Mouse (Mus musculus) heart, postnatal 0 days (tissue): ENCODE results near the gene Cd101. TPM values are rescaled to one million over a fixed set of nuclear protein-coding genes. Genes with fewer than 3 reads are reported as not detected.
A peak's percentile ranks its signal among the peaks of the same experiment; 100 is the strongest.

Experiments
- ATAC-seq: fragments of 200-750 bp; cut with Nextera tagmentation; 2 replicates; pipeline ENCODE4 v1.8.0; 2017; ENCODE audit warnings: low read depth, moderate number of reproducible peaks, moderate library complexity; ENCODE audit not compliant: insufficient read depth
- DNase-seq: peaks from one replicate; pipeline ENCODE4 v3.0.0-alpha.2; 2016; ENCODE audit warnings: low spot score
- H3K27ac ChIP-seq: fragments of 300-500 bp; sonication (generic); 2 replicates; pipeline ENCODE4 v1.5.1; 2014; ENCODE audit warnings: low read depth, mild to moderate bottlenecking
- H3K27me3 ChIP-seq: fragments of 300-500 bp; sonication (generic); 2 replicates; pipeline ENCODE4 v1.6.1; 2014; ENCODE audit warnings: low read length, mixed read lengths; ENCODE audit not compliant: control insufficient read depth, insufficient read depth
- H3K36me3 ChIP-seq: fragments of 300-500 bp; sonication (generic); replicated peaks from 2 replicates; pipeline ENCODE4 v1.6.1; 2014; ENCODE audit warnings: low read length, mixed read lengths; ENCODE audit not compliant: control insufficient read depth, insufficient read depth
- H3K4me1 ChIP-seq: fragments of 300-500 bp; sonication (generic); 2 replicates; pipeline ENCODE4 v1.6.1; 2014; ENCODE audit warnings: antibody characterized with exemption; ENCODE audit not compliant: control insufficient read depth, insufficient read depth
- H3K4me2 ChIP-seq: fragments of 300-500 bp; sonication (generic); 2 replicates; pipeline ENCODE4 v1.6.1; 2014; ENCODE audit warnings: low read depth, mild to moderate bottlenecking, low read length, moderate library complexity
- H3K4me3 ChIP-seq: fragments of 300-500 bp; sonication (generic); 2 replicates; pipeline ENCODE4 v1.5.1; 2014; ENCODE audit warnings: low read depth, low read length
- H3K9ac ChIP-seq: fragments of 300-500 bp; sonication (generic); replicated peaks from 2 replicates; pipeline ENCODE4 v1.6.1; 2014; ENCODE audit warnings: low read depth, low read length, mixed read lengths
- H3K9me3 ChIP-seq: fragments of 300-500 bp; sonication (generic); replicated peaks from 2 replicates; pipeline ENCODE4 v1.6.1; 2016; ENCODE audit warnings: low read length; ENCODE audit not compliant: control insufficient read depth
- CTCF ChIP-seq: IDR thresholded peaks from 2 replicates; pipeline ENCODE4 v1.5.1; 2016; ENCODE audit warnings: antibody characterized with exemption, control low read depth, low read depth
- EP300 ChIP-seq: IDR thresholded peaks from 2 replicates; pipeline ENCODE4 v1.6.1; 2016; ENCODE audit warnings: antibody characterized with exemption, low read depth
- WGBS: fragments of 180-500 bp; shearing (Covaris S2); extraction: QIAGEN DNeasy Blood & Tissue Kit; methylation state at CpG from one replicate; pipeline ENCODE4 v1.1.7; 2014; 5-methylcytosine and 5-hydroxymethylcytosine counted together
- polyA plus RNA-seq: library from polyadenylated mRNA; unstranded; fragments of >200 nt; fragmentation: Nextera tagmentation; extraction: Ambion mirVana; gene quantifications from 2 replicates; pipeline ENCODE4 v1.2.1, GENCODE M21; 2015
- total RNA-seq: library from RNA; depleted of rRNA; stranded (reverse); fragments of >200 nt; gene quantifications from 2 replicates; pipeline ENCODE4 v1.2.3, GENCODE M21; 2014; ENCODE audit warnings: low replicate concordance

Cd101 gene
- total and polyA plus RNA-seq, 2 experiments from 2014 or later: 0.26 to 1.8 TPM

GRCm38 (mm10) chr3:101068701-101069100 lies 39.3 kb upstream of the Cd101 start:
- Histone ChIP-seq H3K4me2 (no peak overlapping the region), H3K4me3 (no peak overlapping the region), H3K36me3 (0 out of 2 replicates have a peak, but pooled peaks cover 8% of the 10 kb centered on the region), H3K9me3 (no peaks in the 10 kb centered on the region), H3K27me3 (no peaks in the 10 kb centered on the region), H3K27ac (no peak overlapping the region), H3K9ac (no peak overlapping the region), H3K4me1 (peaks cover 61% of the 10 kb centered on the region)
- ATAC-seq (no peak), DNase-seq (no peak)
- 57% methylated on average over 5 of the region's 5 CpGs for WGBS
- TF ChIP-seq EP300: no peak
- no peak for TF ChIP-seq CTCF

DNA sequence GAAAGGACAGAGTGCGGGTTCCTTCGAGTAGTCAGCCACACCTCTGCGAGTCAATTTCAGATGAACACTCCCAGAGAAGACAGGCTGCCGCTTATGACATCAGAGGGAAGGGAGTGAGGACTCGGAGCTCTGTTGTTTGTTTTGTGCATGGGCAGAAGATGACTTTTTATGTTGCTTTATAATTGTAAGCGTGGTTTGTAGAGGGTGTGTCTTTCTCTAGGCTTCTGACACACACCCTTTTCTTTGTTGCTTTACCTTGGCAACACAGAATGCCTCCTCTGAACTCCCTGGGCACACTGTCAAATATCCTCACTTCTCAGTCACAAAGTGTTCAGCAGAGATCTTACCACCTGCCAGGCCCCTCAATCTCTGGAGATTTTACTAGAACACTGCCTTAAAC lies 36.8 kb upstream of the Cd101 start:
- no peak overlapping the region for H3K9ac ChIP-seq
- 72% methylated on average over 6 of the region's 6 CpGs for WGBS

DNA sequence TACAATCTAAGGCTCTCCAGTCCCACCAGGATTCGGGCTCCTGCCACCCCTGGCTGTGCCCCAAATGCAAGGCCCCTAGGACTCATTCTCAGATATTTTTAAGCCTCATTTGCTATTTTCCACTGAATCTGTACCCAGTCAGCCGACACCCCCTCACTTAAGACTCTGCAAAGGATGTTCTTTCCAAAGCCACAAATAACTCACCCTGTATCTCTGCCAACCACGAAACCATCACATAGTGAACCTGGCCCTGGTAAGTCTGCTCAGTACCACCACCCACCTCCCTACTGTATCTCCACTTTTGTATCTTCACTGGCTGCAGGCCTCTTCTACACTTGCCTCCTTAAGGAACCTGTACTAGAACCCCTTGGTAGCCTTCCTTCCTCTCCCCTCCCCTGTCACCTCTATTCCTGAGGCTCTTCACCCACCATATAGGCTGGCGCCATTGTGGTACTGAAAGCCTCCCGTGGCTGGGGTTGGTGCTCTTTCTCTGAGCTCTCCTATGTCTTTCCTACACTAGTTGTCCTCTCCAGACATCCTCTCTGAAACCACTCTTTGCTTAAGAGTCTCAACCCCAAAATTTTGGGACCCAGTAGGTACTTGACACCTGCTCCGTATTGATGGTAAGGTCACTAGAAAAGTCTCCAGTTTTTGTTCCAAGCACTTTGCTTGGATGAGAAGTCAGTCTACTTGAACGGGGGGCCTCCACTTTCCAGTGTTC lies 32.7 kb upstream of the Cd101 start:
- ATAC-seq (no peak), DNase-seq (no peak)
- WGBS: 87% methylated on average over 7 of the region's 7 CpGs
- peaks cover 39% of the 10 kb centered on the region for H3K36me3 ChIP-seq
- TF ChIP-seq CTCF (no peak), EP300 (no peak)
- H3K27me3 ChIP-seq: no peaks in the 10 kb centered on the region
- no peak overlapping the region for H3K9ac ChIP-seq
- no peaks in the 10 kb centered on the region for H3K9me3 ChIP-seq
- no peak overlapping the region for H3K4me2 ChIP-seq
- no peak overlapping the region for H3K27ac ChIP-seq
- H3K4me3 ChIP-seq: no peak overlapping the region
- H3K4me1 ChIP-seq: peaks cover 4% of the 10 kb centered on the region

More for the DNA sequence above, 36.8 kb upstream of the Cd101 start:
- Histone ChIP-seq H3K36me3 (peaks cover 12% of the 10 kb centered on the region; the same call in 1 of the 2 replicates), H3K4me1 (peaks cover 41% of the 10 kb centered on the region), H3K4me3 (no peak overlapping the region), H3K27me3 (no peaks in the 10 kb centered on the region), H3K9me3 (no peaks in the 10 kb centered on the region), H3K27ac (no peak overlapping the region), H3K4me2 (no peak overlapping the region)
- no peak for TF ChIP-seq EP300
- TF ChIP-seq CTCF: no peak
- ATAC-seq: no peak
- peak; percentile 32 for DNase-seq

DNA sequence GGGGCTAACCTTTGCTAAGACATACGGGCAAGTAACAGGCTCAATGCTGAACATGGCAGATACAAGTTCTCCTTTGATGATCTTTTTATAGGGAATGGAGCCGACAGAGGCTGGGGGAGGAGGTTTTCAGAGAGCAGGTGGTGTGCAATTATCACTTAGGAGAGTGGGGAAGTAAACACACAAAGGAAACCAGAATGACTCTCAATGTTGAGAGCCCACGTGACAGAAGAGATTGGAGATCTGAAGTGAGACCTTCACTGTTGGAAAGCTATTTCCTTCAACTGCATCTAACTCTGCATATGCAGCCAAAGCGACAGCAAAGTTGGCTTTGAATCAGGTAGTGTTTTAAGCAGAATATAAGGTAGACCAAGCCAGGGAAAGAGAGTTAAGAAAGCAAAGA lies 29.9 kb upstream of the Cd101 start:
- Histone ChIP-seq H3K27ac (no peak overlapping the region), H3K4me1 (no peaks in the 10 kb centered on the region), H3K4me2 (no peak overlapping the region), H3K27me3 (no peaks in the 10 kb centered on the region), H3K9ac (no peak overlapping the region), H3K4me3 (no peak overlapping the region), H3K9me3 (no peaks in the 10 kb centered on the region), H3K36me3 (peaks cover 43% of the 10 kb centered on the region)
- WGBS: 62% methylated on average over 4 of the region's 4 CpGs
- no peak for ATAC-seq
- TF ChIP-seq EP300 (no peak), CTCF (no peak)
- no peak for DNase-seq

DNA sequence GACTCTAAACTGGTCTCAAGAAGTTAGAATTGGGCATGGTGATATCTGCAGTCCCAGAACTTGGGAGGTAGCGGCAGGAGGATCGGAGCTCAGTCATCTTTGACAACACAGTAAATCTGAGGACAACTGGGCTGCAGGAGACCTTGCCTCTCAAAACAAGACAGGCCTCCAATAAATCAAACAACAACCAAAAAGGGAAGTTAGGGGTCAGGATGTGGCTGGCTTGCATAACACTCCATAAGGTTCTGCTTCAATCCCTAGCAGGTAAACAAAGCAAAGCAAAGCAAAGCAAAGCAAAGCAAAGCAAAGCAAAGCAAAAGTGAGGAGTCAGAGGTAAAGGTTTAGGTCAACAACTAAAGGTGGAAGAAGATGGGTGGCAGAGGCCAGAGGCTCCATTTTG lies 28.8 kb upstream of the Cd101 start:
- Histone ChIP-seq H3K4me2 (no peak overlapping the region), H3K27ac (no peak overlapping the region), H3K27me3 (no peaks in the 10 kb centered on the region), H3K9ac (no peak overlapping the region), H3K4me3 (no peak overlapping the region), H3K36me3 (peaks cover 34% of the 10 kb centered on the region), H3K9me3 (no peaks in the 10 kb centered on the region), H3K4me1 (no peaks in the 10 kb centered on the region)
- 81% methylated on average over 2 of the region's 2 CpGs for WGBS
- no peak for DNase-seq
- TF ChIP-seq CTCF: no peak
- TF ChIP-seq EP300: no peak
- ATAC-seq: no peak

DNA sequence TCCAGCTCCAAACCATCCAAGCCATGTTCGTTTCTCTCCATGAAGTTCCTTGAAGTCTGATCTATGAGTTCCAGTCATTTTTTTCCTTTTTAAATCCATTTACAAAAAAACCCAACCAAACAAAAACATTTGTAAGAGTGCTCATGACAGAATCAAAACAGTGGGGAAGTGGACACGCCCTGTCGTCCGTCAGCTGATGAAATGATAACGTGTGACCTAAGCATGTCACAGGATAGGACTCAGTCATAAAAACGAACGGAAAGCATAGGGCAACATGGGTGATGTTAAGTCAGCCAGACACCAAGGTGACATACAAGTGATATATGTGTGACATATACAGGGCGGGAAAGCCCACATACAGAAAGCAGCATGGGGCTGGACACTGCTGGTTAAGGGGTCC lies 25.9 kb upstream of the Cd101 start:
- Histone ChIP-seq H3K4me1 (peaks cover 9% of the 10 kb centered on the region; the same call in 1 of the 2 replicates), H3K4me3 (no peak overlapping the region), H3K27ac (no peak overlapping the region), H3K9ac (no peak overlapping the region), H3K27me3 (no peaks in the 10 kb centered on the region), H3K9me3 (no peaks in the 10 kb centered on the region), H3K36me3 (peaks cover 24% of the 10 kb centered on the region), H3K4me2 (no peak overlapping the region)
- DNase-seq (no peak), ATAC-seq (no peak)
- no peak for TF ChIP-seq CTCF
- TF ChIP-seq EP300: no peak
- 82% methylated on average over 8 of the region's 8 CpGs for WGBS
